In the genomic region with DNA sequence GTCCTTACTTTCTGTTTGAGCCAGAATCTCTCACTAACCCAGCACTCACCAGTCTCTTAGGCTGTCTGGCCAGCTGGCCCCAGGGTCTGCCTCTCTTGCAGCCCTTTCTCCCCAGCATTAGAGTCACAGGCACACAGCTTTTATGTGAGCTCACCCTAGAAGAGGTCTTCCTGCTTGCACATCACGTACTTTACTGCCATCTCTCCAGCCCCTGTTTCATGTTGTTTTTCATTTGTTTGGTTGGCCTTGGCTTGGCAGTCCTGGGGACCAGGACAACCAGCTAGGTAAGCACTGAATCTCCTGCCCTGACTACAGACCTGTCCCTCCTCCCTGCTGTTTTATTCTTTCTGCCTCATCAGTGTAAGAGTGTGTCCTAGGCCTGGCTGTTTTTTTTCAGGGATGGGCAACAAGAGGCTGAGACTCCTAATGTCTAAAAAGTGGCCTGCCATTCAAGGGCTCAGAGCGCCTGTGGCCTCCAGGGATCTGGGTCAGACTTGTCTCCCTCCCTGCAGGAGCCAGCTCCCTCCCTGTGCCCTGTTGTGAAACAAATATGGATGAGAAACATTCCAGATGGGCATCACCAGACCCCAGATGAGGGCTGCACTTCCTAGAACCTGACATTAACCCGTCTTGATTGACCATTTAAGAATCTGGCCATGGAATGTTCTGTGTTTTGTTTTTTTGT, we compare ENCODE assay signal across 11 mouse cellular contexts. TPM values are rescaled to one million over a fixed set of nuclear protein-coding genes. Genes with fewer than 3 reads are reported as not detected.
DNase-seq lines count a peak whose midpoint lies in the region; ATAC-seq and TF ChIP-seq lines count a peak whose summit lies in the region.
"Had no signal": no experiment of that assay in that cellular context is flagged by ENCODE, and none has a peak within 500 bp of the region (broad histone marks: within the 10 kb centered on the region; RNA-seq: fewer than 3 reads in every experiment).

No protein-coding gene starts in this region.

- H3K9ac ChIP-seq in heart, embryonic 14.5 days (ENCODE audit: low read length), result 0 out of 2 replicates have a peak overlapping the region, but pooled peaks have one; percentile 23
- no peak overlapping the region for H3K9ac ChIP-seq in midbrain, postnatal 0 days (replicated peaks; ENCODE audit: low read length, poor library complexity, severe bottlenecking)

- H3K9me3 ChIP-seq in heart, embryonic 14.5 days (ENCODE audit: control insufficient read depth, low read length), result no peaks in the 10 kb centered on the region
- no peaks in the 10 kb centered on the region for H3K9me3 ChIP-seq in hindbrain, embryonic 10.5 days
- no peaks in the 10 kb centered on the region for H3K9me3 ChIP-seq in midbrain, postnatal 0 days (ENCODE audit: low read length)

- no peak for DNase-seq in heart, postnatal 10 days
- DNase-seq in MN1 (ENCODE audit: low spot score) (peak; percentile 58), adipocyte (ENCODE audit: low spot score) (no peak)
- no peak for DNase-seq in hindbrain, embryonic 10.5 days (ENCODE audit: low spot score)
- peak; percentile 9 for DNase-seq in midbrain, postnatal 0 days (ENCODE audit: low spot score)
- DNase-seq in gastrocnemius, postnatal 10 days, result no peak
- DNase-seq in ovary, postnatal 10 days (ENCODE audit: low spot score), result no peak
- DNase-seq: kidney, adult 8-10 months had no signal

- no peak for TF ChIP-seq CTCF in midbrain, postnatal 0 days (IDR thresholded peaks at IDR 0.05)

- peaks cover 27 to 42% of the 10 kb centered on the region in 2 experiments for H3K4me1 ChIP-seq in heart, embryonic 14.5 days (ENCODE audit: control insufficient read depth in 2 of 2, insufficient read depth in 2 of 2, low read length in 2 of 2)
- H3K4me1 ChIP-seq in hindbrain, embryonic 10.5 days (replicated peaks), result peaks cover 59% of the 10 kb centered on the region
- H3K4me1 ChIP-seq in midbrain, postnatal 0 days (ENCODE audit: insufficient read depth, low read length), result no peaks in the 10 kb centered on the region

- no peaks in the 10 kb centered on the region for H3K36me3 ChIP-seq in heart, embryonic 14.5 days (ENCODE audit: control insufficient read depth, insufficient read depth, low read length)
- no peaks in the 10 kb centered on the region for H3K36me3 ChIP-seq in hindbrain, embryonic 10.5 days
- H3K36me3 ChIP-seq in midbrain, postnatal 0 days (ENCODE audit: insufficient read depth, low read length), result no peaks in the 10 kb centered on the region

- no peaks in the 10 kb centered on the region for H3K27me3 ChIP-seq in heart, embryonic 14.5 days (ENCODE audit: control insufficient read depth, insufficient read depth, low read length)
- H3K27me3 ChIP-seq in hindbrain, embryonic 10.5 days (ENCODE audit: insufficient read depth, poor library complexity, severe bottlenecking), result peaks cover 38% of the 10 kb centered on the region
- no peaks in the 10 kb centered on the region for H3K27me3 ChIP-seq in midbrain, postnatal 0 days (ENCODE audit: insufficient read depth, low read length)

- no peak for ATAC-seq in heart, embryonic 14.5 days (ENCODE audit: insufficient number of reproducible peaks, insufficient read depth, low FRiP score, low read depth)
- ATAC-seq in midbrain, postnatal 0 days (ENCODE audit: low FRiP score), result no peak; the same call in 1 of the 2 replicates
- ATAC-seq: CD4-positive, CD25-positive, alpha-beta regulatory T cell, adult 4 months had no signal

- 51% methylated on average over 3 of the region's 3 CpGs for WGBS in heart, embryonic 14.5 days
- 41% methylated on average over 3 of the region's 3 CpGs for WGBS in hindbrain, embryonic 10.5 days
- WGBS in midbrain, postnatal 0 days, result 42% methylated on average over 3 of the region's 3 CpGs

- no peak overlapping the region for H3K4me3 ChIP-seq in heart, embryonic 14.5 days (ENCODE audit: control insufficient read depth in 1 of 2, insufficient read depth in 1 of 2, low read depth in 1 of 2, low read length in 2 of 2)
- no peak overlapping the region for H3K4me3 ChIP-seq in hindbrain, embryonic 10.5 days
- no peak overlapping the region for H3K4me3 ChIP-seq in midbrain, postnatal 0 days (ENCODE audit: low read depth, low read length)

- intact Hi-C loops in heart, postnatal 10 days (cut with DNase I), result no loop called here

- peak overlapping the region; percentile 65 to 78 for H3K27ac ChIP-seq in heart, embryonic 14.5 days (replicated peaks in 1 of 2; ENCODE audit: control insufficient read depth in 1 of 2, insufficient read depth in 1 of 2, low read depth in 2 of 2, low read length in 2 of 2)
- H3K27ac ChIP-seq in hindbrain, embryonic 10.5 days, result peak overlapping the region; percentile 45
- H3K27ac ChIP-seq in midbrain, postnatal 0 days (ENCODE audit: low read depth, low read length), result no peak overlapping the region
- H3K27ac ChIP-seq: macrophage had no signal

- H3K4me2 ChIP-seq in heart, embryonic 14.5 days (ENCODE audit: low read length), result no peak overlapping the region
- H3K4me2 ChIP-seq in midbrain, postnatal 0 days (ENCODE audit: low read depth, low read length, poor library complexity, severe bottlenecking), result no peak overlapping the region

RNA-seq across cellular contexts. Expression of gene Ass1, which starts 21.1 kb away (rescaled TPM):
- 8.5 and 10.0 TPM in 2 replicates for polyA plus RNA-seq in heart, embryonic 14.5 days (2014; fragmentation: Nextera tagmentation; extraction: Ambion mirVana)
- 1 to 10 TPM; 3.4 to 4.2 TPM for total RNA-seq in heart, postnatal 10 days (2021)
- 11.8 and 15.0 TPM in 2 replicates for polyA plus RNA-seq in hindbrain, embryonic 10.5 days (2016; fragmentation: Nextera tagmentation; extraction: Ambion mirVana)
- 17.4 and 24.9 TPM in 2 replicates for total RNA-seq in midbrain, postnatal 0 days (2014; rRNA removed)
- 26.4 and 30.3 TPM in 2 replicates for polyA plus RNA-seq in midbrain, postnatal 0 days (2015; fragmentation: Nextera tagmentation; extraction: Ambion mirVana)
- total RNA-seq in gastrocnemius, postnatal 10 days (2021), result 1 to 10 TPM; 1.5 to 1.9 TPM

Comparison
In these comparisons a context has a peak if more than half of its experiments do, and no peak if none do; other contexts are left out.
1. DNase-seq: peak in MN1 (single experiment) and midbrain, postnatal 0 days (single experiment); none in heart, postnatal 10 days (0 of 2), hindbrain, embryonic 10.5 days (single experiment), gastrocnemius, postnatal 10 days (single experiment), adipocyte (single experiment) and ovary, postnatal 10 days (single experiment).